Mouse (Mus musculus): Measurements from ENCODE around the gene Rab11fip5. TPM values are rescaled to one million over a fixed set of nuclear protein-coding genes. Genes with fewer than 3 reads are reported as not detected.

The Rab11fip5 gene
- polyA plus RNA-seq, 1 experiment from 2014 or later = 42.1 TPM

- H3K4me1 ChIP-seq (ENCODE audit: control insufficient read depth, insufficient read depth, low read length) = peaks cover 15% of the 10 kb centered on the region
- no peak for ATAC-seq (replicated peaks; ENCODE audit: extremely low read depth, insufficient read depth, low FRiP score)
- no peak overlapping the region for H3K4me2 ChIP-seq (ENCODE audit: low read depth, low read length)
- no peaks in the 10 kb centered on the region for H3K27me3 ChIP-seq (ENCODE audit: control insufficient read depth, insufficient read depth, low read length)
- H3K4me3 ChIP-seq (ENCODE audit: low read length) = no peak overlapping the region
- no peak overlapping the region for H3K27ac ChIP-seq (ENCODE audit: low read length)
- no peaks in the 10 kb centered on the region for H3K9me3 ChIP-seq (replicated peaks; ENCODE audit: control insufficient read depth, low read length)
- H3K9ac ChIP-seq (ENCODE audit: low read length) = no peak overlapping the region
- peaks cover 21% of the 10 kb centered on the region; the same call in 1 of the 2 replicates for H3K36me3 ChIP-seq (ENCODE audit: control insufficient read depth, insufficient read depth)
Observed at GRCm38 (mm10) chr6:85344929-85345328, 29.5 kb downstream of the Rab11fip5 start.

DNA sequence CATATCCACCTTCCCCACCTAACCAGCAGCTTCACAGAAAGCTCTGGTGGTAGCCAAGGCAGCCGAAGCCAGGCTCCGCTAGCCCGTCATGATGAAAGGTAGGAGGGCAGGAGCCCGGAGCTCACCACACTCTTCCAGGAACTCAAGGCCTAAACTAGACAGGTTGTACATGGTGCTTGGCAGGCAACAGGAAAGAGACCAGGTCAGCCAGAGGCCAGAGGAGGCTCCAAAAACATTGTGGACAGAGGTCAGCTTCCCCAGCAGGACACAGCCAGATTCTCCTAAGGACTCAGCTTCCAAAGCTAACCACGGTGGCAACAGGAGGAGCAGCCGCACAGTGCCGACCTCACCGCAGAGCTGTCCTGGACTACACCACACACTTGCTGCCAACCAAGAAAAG lies 31.4 kb downstream of the Rab11fip5 start:
- Histone ChIP-seq H3K36me3 (ENCODE audit: control insufficient read depth, insufficient read depth) (peaks cover 18% of the 10 kb centered on the region; the same call in 1 of the 2 replicates), H3K4me3 (ENCODE audit: low read length) (no peak overlapping the region), H3K27me3 (ENCODE audit: control insufficient read depth, insufficient read depth, low read length) (no peaks in the 10 kb centered on the region), H3K4me1 (ENCODE audit: control insufficient read depth, insufficient read depth, low read length) (peaks cover 4% of the 10 kb centered on the region), H3K9me3 (replicated peaks; ENCODE audit: control insufficient read depth, low read length) (no peaks in the 10 kb centered on the region), H3K9ac (ENCODE audit: low read length) (no peak overlapping the region), H3K4me2 (ENCODE audit: low read depth, low read length) (no peak overlapping the region), H3K27ac (ENCODE audit: low read length) (no peak overlapping the region)
- no peak for ATAC-seq (replicated peaks; ENCODE audit: extremely low read depth, insufficient read depth, low FRiP score)
- WGBS = 84% methylated on average over 8 of the region's 8 CpGs

DNA sequence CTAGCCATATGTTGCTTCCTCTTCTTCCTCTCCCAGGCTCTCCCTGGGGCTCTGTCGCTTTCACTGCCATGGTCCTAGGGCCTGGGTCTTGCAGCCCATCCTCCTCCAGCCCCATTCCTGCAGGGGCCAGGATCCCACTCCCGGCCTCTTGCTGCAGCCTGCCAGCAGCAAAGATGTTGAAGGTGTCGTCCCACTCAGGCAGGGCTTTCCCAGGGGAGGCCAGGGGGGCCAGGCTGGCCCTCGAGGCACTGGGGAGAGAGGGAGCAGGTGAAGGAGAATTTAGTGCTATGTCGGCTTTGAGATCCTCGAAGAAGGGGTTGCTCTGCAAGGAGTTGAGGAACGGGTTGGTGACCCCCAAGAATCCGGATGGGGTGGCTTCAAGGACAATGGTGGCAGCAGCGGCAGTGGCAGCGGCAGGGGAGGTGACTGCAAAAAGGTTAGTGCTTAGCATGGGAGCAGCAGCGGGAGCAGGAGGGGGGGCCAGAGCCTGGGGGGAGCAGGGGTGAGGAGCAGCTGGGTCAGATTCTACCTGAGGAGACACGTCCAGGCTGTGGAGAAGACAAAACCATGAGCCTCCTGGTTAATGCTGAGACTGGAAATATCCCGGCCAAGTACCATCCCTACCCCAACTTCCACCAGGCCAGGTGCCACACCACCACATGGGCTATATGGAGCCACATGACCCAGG lies 32.5 kb downstream of the Rab11fip5 start:
- no peak overlapping the region for H3K27ac ChIP-seq (ENCODE audit: low read length)
- H3K4me3 ChIP-seq (ENCODE audit: low read length) = no peak overlapping the region
- peaks cover 4% of the 10 kb centered on the region for H3K4me1 ChIP-seq (ENCODE audit: control insufficient read depth, insufficient read depth, low read length)
- H3K9me3 ChIP-seq (replicated peaks; ENCODE audit: control insufficient read depth, low read length) = no peaks in the 10 kb centered on the region
- 69% methylated on average over 13 of the region's 13 CpGs for WGBS
- no peaks in the 10 kb centered on the region for H3K27me3 ChIP-seq (ENCODE audit: control insufficient read depth, insufficient read depth, low read length)
- peaks cover 14% of the 10 kb centered on the region for H3K36me3 ChIP-seq (ENCODE audit: control insufficient read depth, insufficient read depth)
- no peak overlapping the region for H3K9ac ChIP-seq (ENCODE audit: low read length)
- H3K4me2 ChIP-seq (ENCODE audit: low read depth, low read length) = no peak overlapping the region
- no peak for ATAC-seq (replicated peaks; ENCODE audit: extremely low read depth, insufficient read depth, low FRiP score)

DNA sequence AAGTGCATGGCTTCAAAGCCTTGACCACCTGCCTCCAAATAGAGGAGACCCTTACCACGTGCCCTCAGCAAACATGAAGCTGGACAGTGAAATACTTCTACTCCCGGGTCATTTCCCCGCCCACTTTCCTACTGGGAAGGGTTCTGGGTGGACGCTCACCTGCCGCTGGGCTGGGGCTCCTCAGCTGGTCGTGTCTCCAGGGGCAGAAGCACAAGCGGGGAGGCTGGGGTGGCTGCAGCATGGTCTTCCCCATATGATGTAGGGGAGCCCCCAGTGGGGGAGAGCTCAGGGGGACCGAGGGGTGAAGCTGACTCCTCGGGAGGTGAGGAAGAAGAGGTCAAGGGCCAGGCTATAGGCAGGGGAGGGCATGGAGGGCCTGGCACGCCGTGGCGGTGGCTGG lies 34.2 kb downstream of the Rab11fip5 start:
- no peaks in the 10 kb centered on the region for H3K4me1 ChIP-seq (ENCODE audit: control insufficient read depth, insufficient read depth, low read length)
- no peak overlapping the region for H3K27ac ChIP-seq (ENCODE audit: low read length)
- H3K27me3 ChIP-seq (ENCODE audit: control insufficient read depth, insufficient read depth, low read length) = no peaks in the 10 kb centered on the region
- H3K4me3 ChIP-seq (ENCODE audit: low read length) = no peak overlapping the region
- 70% methylated on average over 12 of the region's 12 CpGs for WGBS
- H3K9ac ChIP-seq (ENCODE audit: low read length) = no peak overlapping the region
- peaks cover 22% of the 10 kb centered on the region for H3K36me3 ChIP-seq (ENCODE audit: control insufficient read depth, insufficient read depth)
- H3K4me2 ChIP-seq (ENCODE audit: low read depth, low read length) = no peak overlapping the region
- no peaks in the 10 kb centered on the region for H3K9me3 ChIP-seq (replicated peaks; ENCODE audit: control insufficient read depth, low read length)
- ATAC-seq (replicated peaks; ENCODE audit: extremely low read depth, insufficient read depth, low FRiP score) = no peak

GRCm38 (mm10) chr6:85339273-85339901 lies 35.0 kb downstream of the Rab11fip5 start:
- Histone ChIP-seq H3K4me1 (ENCODE audit: control insufficient read depth, insufficient read depth, low read length) (no peaks in the 10 kb centered on the region), H3K36me3 (ENCODE audit: control insufficient read depth, insufficient read depth) (peaks cover 22% of the 10 kb centered on the region)

GRCm38 (mm10) chr6:85336944-85337343 lies 37.5 kb downstream of the Rab11fip5 start:
- peaks cover 22% of the 10 kb centered on the region for H3K36me3 ChIP-seq (ENCODE audit: control insufficient read depth, insufficient read depth)
- H3K27me3 ChIP-seq (ENCODE audit: control insufficient read depth, insufficient read depth, low read length) = no peaks in the 10 kb centered on the region
- 75% methylated on average over 9 of the region's 9 CpGs for WGBS

More at GRCm38 (mm10) chr6:85339273-85339901, 35.0 kb downstream of the Rab11fip5 start:
- Histone ChIP-seq H3K9ac (ENCODE audit: low read length) (no peak overlapping the region), H3K9me3 (replicated peaks; ENCODE audit: control insufficient read depth, low read length) (no peaks in the 10 kb centered on the region), H3K4me3 (ENCODE audit: low read length) (no peak overlapping the region), H3K27me3 (ENCODE audit: control insufficient read depth, insufficient read depth, low read length) (no peaks in the 10 kb centered on the region), H3K4me2 (ENCODE audit: low read depth, low read length) (no peak overlapping the region), H3K27ac (ENCODE audit: low read length) (no peak overlapping the region)
- no peak for ATAC-seq (replicated peaks; ENCODE audit: extremely low read depth, insufficient read depth, low FRiP score)
- 79% methylated on average over 1 of the region's 1 CpGs for WGBS

DNA sequence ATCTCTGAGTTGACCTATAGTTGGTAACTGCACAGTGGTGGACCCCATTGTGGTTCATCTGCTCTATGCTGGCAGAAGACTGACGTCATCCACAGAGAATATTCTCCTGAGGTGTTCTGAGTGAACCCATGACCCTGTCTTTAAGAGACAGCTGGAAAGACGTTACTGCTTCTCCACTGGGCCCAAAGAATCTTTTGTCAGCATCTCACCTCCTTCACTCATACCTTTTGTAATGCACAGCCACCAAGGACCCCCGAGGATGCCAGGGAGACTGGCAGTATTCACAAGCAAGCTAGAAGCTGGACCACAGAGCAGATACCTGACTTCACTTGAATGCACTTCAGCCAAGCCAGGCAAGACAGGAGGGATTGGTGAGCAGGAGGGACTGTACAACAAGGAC lies 39.1 kb downstream of the Rab11fip5 start:
- H3K4me3 ChIP-seq (ENCODE audit: low read length) = no peak overlapping the region
- H3K27me3 ChIP-seq (ENCODE audit: control insufficient read depth, insufficient read depth, low read length) = no peaks in the 10 kb centered on the region; the same call in 1 of the 2 replicates
- ATAC-seq (replicated peaks; ENCODE audit: extremely low read depth, insufficient read depth, low FRiP score) = no peak
- H3K4me1 ChIP-seq (ENCODE audit: control insufficient read depth, insufficient read depth, low read length) = peaks cover 7% of the 10 kb centered on the region
- H3K4me2 ChIP-seq (ENCODE audit: low read depth, low read length) = no peak overlapping the region
- no peak overlapping the region for H3K27ac ChIP-seq (ENCODE audit: low read length)
- 56% methylated on average over 3 of the region's 3 CpGs for WGBS
- peaks cover 17% of the 10 kb centered on the region for H3K36me3 ChIP-seq (ENCODE audit: control insufficient read depth, insufficient read depth)
- no peak overlapping the region for H3K9ac ChIP-seq (ENCODE audit: low read length)
- no peaks in the 10 kb centered on the region for H3K9me3 ChIP-seq (replicated peaks; ENCODE audit: control insufficient read depth, low read length)

More at GRCm38 (mm10) chr6:85336944-85337343, 37.5 kb downstream of the Rab11fip5 start:
- Histone ChIP-seq H3K4me2 (ENCODE audit: low read depth, low read length) (no peak overlapping the region), H3K4me1 (ENCODE audit: control insufficient read depth, insufficient read depth, low read length) (peaks cover 3% of the 10 kb centered on the region), H3K27ac (ENCODE audit: low read length) (no peak overlapping the region), H3K9ac (ENCODE audit: low read length) (no peak overlapping the region), H3K9me3 (replicated peaks; ENCODE audit: control insufficient read depth, low read length) (no peaks in the 10 kb centered on the region), H3K4me3 (ENCODE audit: low read length) (no peak overlapping the region)
- no peak for ATAC-seq (replicated peaks; ENCODE audit: extremely low read depth, insufficient read depth, low FRiP score)

- no peak overlapping the region for H3K4me3 ChIP-seq (ENCODE audit: low read length)
- no peaks in the 10 kb centered on the region; the same call in 1 of the 2 replicates for H3K27me3 ChIP-seq (ENCODE audit: control insufficient read depth, insufficient read depth, low read length)
- no peaks in the 10 kb centered on the region for H3K9me3 ChIP-seq (replicated peaks; ENCODE audit: control insufficient read depth, low read length)
- H3K4me2 ChIP-seq (ENCODE audit: low read depth, low read length) = no peak overlapping the region
- no peak overlapping the region for H3K27ac ChIP-seq (ENCODE audit: low read length)
- no peak for ATAC-seq (replicated peaks; ENCODE audit: extremely low read depth, insufficient read depth, low FRiP score)
- H3K9ac ChIP-seq (ENCODE audit: low read length) = no peak overlapping the region
- WGBS = 68% methylated on average over 5 of the region's 5 CpGs
- peaks cover 14% of the 10 kb centered on the region for H3K36me3 ChIP-seq (ENCODE audit: control insufficient read depth, insufficient read depth)
- H3K4me1 ChIP-seq (ENCODE audit: control insufficient read depth, insufficient read depth, low read length) = peaks cover 7% of the 10 kb centered on the region
Observed at GRCm38 (mm10) chr6:85334851-85335250, 39.6 kb downstream of the Rab11fip5 start.

- Histone ChIP-seq H3K4me2 (ENCODE audit: low read depth, low read length) (peak overlapping the region; percentile 99; the same call in 1 of the 2 replicates), H3K27ac (ENCODE audit: low read length) (no peak overlapping the region)
Observed at GRCm38 (mm10) chr6:85334251-85334650, 40.2 kb downstream of the Rab11fip5 start.

More at GRCm38 (mm10) chr6:85334251-85334650, 40.2 kb downstream of the Rab11fip5 start:
- H3K4me1 ChIP-seq (ENCODE audit: control insufficient read depth, insufficient read depth, low read length) = peaks cover 7% of the 10 kb centered on the region
- no peak overlapping the region for H3K4me3 ChIP-seq (ENCODE audit: low read length)
- H3K36me3 ChIP-seq (ENCODE audit: control insufficient read depth, insufficient read depth) = peaks cover 14% of the 10 kb centered on the region
- H3K9ac ChIP-seq (ENCODE audit: low read length) = no peak overlapping the region
- no peaks in the 10 kb centered on the region; the same call in 1 of the 2 replicates for H3K27me3 ChIP-seq (ENCODE audit: control insufficient read depth, insufficient read depth, low read length)
- H3K9me3 ChIP-seq (replicated peaks; ENCODE audit: control insufficient read depth, low read length) = no peaks in the 10 kb centered on the region
- no peak for ATAC-seq (replicated peaks; ENCODE audit: extremely low read depth, insufficient read depth, low FRiP score)
